Mouse (Mus musculus) myocyte (in vitro differentiated cells): ENCODE data around the gene Calml4.

Experiments
- E2F4 ChIP-seq: IDR thresholded peaks from one replicate; pipeline ENCODE4 v1.6.1; 2011; ENCODE audit warnings: mild to moderate bottlenecking, control low read depth, moderate library complexity; ENCODE audit not compliant: insufficient read depth
- MAX ChIP-seq: IDR thresholded peaks from one replicate; pipeline ENCODE4 v1.6.1; 2011; ENCODE audit warnings: low read depth, mild to moderate bottlenecking, control low read depth
- MYOD1 ChIP-seq, 3 experiments: IDR thresholded peaks; one replicate each; pipeline ENCODE4 v1.6.1; 2011; ENCODE audit warnings: control low read depth in 2 of 3, low read depth in 2 of 3, mild to moderate bottlenecking in 2 of 3, moderate library complexity in 1 of 3; ENCODE audit not compliant: insufficient read length in 2 of 3, control insufficient read depth in 1 of 3
- POLR2A ChIP-seq: IDR thresholded peaks from one replicate; pipeline ENCODE4 v1.6.1; 2011; ENCODE audit warnings: low read depth, mild to moderate bottlenecking, control low read depth, moderate library complexity; ENCODE audit not compliant: insufficient read length
- POLR2AphosphoS2 ChIP-seq: IDR thresholded peaks from one replicate; pipeline ENCODE4 v1.6.1; 2011; ENCODE audit warnings: low read depth, control low read depth; ENCODE audit not compliant: insufficient read length
- TCF12 ChIP-seq: IDR thresholded peaks from one replicate; pipeline ENCODE4 v1.6.1; 2011; ENCODE audit warnings: mild to moderate bottlenecking, control low read depth; ENCODE audit not compliant: poor library complexity, insufficient read depth, severe bottlenecking
- TCF3 ChIP-seq: IDR thresholded peaks from one replicate; pipeline ENCODE4 v1.6.1; 2011; ENCODE audit warnings: low read depth, control low read depth; ENCODE audit not compliant: insufficient read length
- USF1 ChIP-seq: IDR thresholded peaks from one replicate; pipeline ENCODE4 v1.6.1; 2011; ENCODE audit warnings: low read depth, mild to moderate bottlenecking, control low read depth, moderate library complexity

- peak; percentile 94 for TF ChIP-seq POLR2AphosphoS2
- peak; percentile 89 for TF ChIP-seq POLR2A
- no peak for TF ChIP-seq TCF12
- peak in 1 of 3 experiments; percentile 29 for TF ChIP-seq MYOD1 (IDR thresholded peaks at IDR 0.05; ENCODE audit: control insufficient read depth in 1 of 3, insufficient read length in 2 of 3, low read depth in 2 of 3)
- TF ChIP-seq E2F4: no peak
- no peak for TF ChIP-seq MAX
- no peak for TF ChIP-seq TCF3
- no peak for TF ChIP-seq USF1
Observed at GRCm38 (mm10) chr9:62811516-62812121, 46.3 kb upstream of the Calml4 start, which contains the start of gene Fem1b.
